Mouse (Mus musculus) ES-Bruce4 (cell line): ENCODE results near the gene Pla2g2c.

Experiments used
- CTCF ChIP-seq: IDR thresholded peaks from one replicate; pipeline ENCODE4 v1.8.1; 2011; ENCODE audit warnings: low read depth, low read length
- EP300 ChIP-seq: IDR thresholded peaks from 2 replicates; pipeline ENCODE4 v1.6.1; 2011; ENCODE audit warnings: low read depth, low read length; ENCODE audit not compliant: insufficient read depth
- POLR2A ChIP-seq: IDR thresholded peaks from one replicate; pipeline ENCODE4 v1.8.1; 2011; ENCODE audit warnings: low read length; ENCODE audit not compliant: insufficient read depth

DNA sequence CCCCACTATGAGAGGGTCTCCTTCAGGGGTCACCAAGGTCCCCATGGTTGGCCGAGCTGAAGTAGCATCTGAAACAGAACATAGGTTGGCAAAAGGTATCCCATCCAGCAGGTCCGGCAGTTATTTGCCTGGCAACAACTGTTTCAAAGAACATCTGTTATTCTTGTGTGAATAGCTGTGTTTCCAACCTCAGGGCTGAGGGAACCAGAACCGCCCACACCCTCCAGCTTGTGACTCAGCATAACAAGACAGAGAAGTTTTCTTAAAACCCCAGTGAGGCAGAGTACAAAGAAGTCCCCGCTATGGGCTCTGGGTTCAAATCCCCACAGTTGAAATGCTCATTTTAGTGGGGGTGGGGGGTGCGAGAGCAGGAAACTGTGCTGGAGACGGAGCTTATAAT lies 57.5 kb downstream of the Pla2g2c start:
- TF ChIP-seq POLR2A (no peak), CTCF (no peak), EP300 (no peak)
